8 mouse cellular contexts compared by ENCODE assay signal in the genomic region with DNA sequence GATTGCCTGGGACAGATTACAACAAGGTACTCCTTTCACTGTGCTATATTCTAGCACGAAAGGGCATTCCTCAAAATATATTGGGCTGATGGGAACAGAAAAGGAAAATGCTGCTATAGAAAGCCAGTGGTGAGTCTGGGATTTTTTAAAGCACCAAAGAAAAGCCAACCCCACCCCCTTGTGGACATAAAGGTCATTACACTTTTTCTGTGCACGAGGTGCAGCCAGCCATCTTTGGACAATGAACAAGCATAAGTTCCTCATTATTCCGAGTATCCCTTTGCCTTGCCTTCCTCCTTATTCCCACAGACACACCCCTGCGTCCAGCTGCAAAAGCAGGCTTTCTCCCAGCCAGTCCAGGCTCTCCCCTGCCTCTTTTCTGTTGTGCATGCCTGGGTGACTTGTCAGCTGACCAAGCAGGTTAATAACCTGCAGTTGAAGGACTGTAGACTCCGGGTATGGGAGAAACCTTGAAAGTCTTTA.
DNase-seq lines count a peak whose midpoint lies in the region; ATAC-seq and TF ChIP-seq lines count a peak whose summit lies in the region.

No protein-coding gene starts in this region.

- no peaks in the 10 kb centered on the region for H3K36me3 ChIP-seq in embryonic facial prominence, embryonic 13.5 days
- H3K36me3 ChIP-seq in heart, embryonic 11.5 days (ENCODE audit: control insufficient read depth, insufficient read depth, low read length) = no peaks in the 10 kb centered on the region
- no peaks in the 10 kb centered on the region for H3K36me3 ChIP-seq in kidney, embryonic 15.5 days
- no peaks in the 10 kb centered on the region for H3K36me3 ChIP-seq in limb, embryonic 14.5 days (ENCODE audit: control insufficient read depth, insufficient read depth, low read length)
- no peaks in the 10 kb centered on the region for H3K36me3 ChIP-seq in myocyte (ENCODE audit: control insufficient read depth, insufficient read depth)

- ATAC-seq in embryonic facial prominence, embryonic 13.5 days (ENCODE audit: insufficient number of reproducible peaks, insufficient read depth, low FRiP score, low TSS enrichment, low read depth) = no peak
- no peak; the same call in 1 of the 2 replicates for ATAC-seq in heart, embryonic 11.5 days (replicated peaks; ENCODE audit: insufficient number of reproducible peaks, low FRiP score, low TSS enrichment)
- peak; percentile 66 for ATAC-seq in kidney, embryonic 15.5 days (replicated peaks; ENCODE audit: low FRiP score)
- ATAC-seq in limb, embryonic 14.5 days (ENCODE audit: low FRiP score, low read depth) = peak; percentile 76

- H3ac ChIP-seq in myocyte (ENCODE audit: control insufficient read depth, insufficient read length) = no peak overlapping the region

- H3K4me3 ChIP-seq in embryonic facial prominence, embryonic 13.5 days = no peak overlapping the region
- H3K4me3 ChIP-seq in heart, embryonic 11.5 days (ENCODE audit: low read depth, low read length) = no peak overlapping the region
- no peak overlapping the region for H3K4me3 ChIP-seq in kidney, embryonic 15.5 days (replicated peaks)
- no peak overlapping the region for H3K4me3 ChIP-seq in limb, embryonic 14.5 days (replicated peaks; ENCODE audit: low read length)
- H3K4me3 ChIP-seq in myocyte = no peak overlapping the region

- H3K27me3 ChIP-seq in embryonic facial prominence, embryonic 13.5 days = no peaks in the 10 kb centered on the region
- H3K27me3 ChIP-seq in heart, embryonic 11.5 days (ENCODE audit: control insufficient read depth, insufficient read depth, low read length) = no peaks in the 10 kb centered on the region
- no peaks in the 10 kb centered on the region for H3K27me3 ChIP-seq in kidney, embryonic 15.5 days
- no peaks in the 10 kb centered on the region for H3K27me3 ChIP-seq in limb, embryonic 14.5 days (ENCODE audit: control insufficient read depth, insufficient read depth, low read length)
- H3K27me3 ChIP-seq in myocyte (ENCODE audit: control insufficient read depth, insufficient read depth, insufficient read length) = no peaks in the 10 kb centered on the region

- H3K4me1 ChIP-seq in embryonic facial prominence, embryonic 13.5 days = no peaks in the 10 kb centered on the region
- peaks cover 13% of the 10 kb centered on the region for H3K4me1 ChIP-seq in heart, embryonic 11.5 days (ENCODE audit: control insufficient read depth, insufficient read depth, low read length)
- peaks cover 9% of the 10 kb centered on the region for H3K4me1 ChIP-seq in kidney, embryonic 15.5 days
- no peaks in the 10 kb centered on the region for H3K4me1 ChIP-seq in limb, embryonic 14.5 days (ENCODE audit: control insufficient read depth, insufficient read depth, low read length)

- DNase-seq in 416B (ENCODE audit: low read depth) = peak; percentile 57
- DNase-seq in adrenal gland, postnatal 36 days = peak; percentile 57 to 77
- DNase-seq in limb, embryonic 14.5 days (ENCODE audit: low spot score) = peak; percentile 86
- peak; percentile 45 to 69 for DNase-seq in spleen, postnatal 4 days (ENCODE audit: low spot score in 2 of 2)

- H3K27ac ChIP-seq in embryonic facial prominence, embryonic 13.5 days = no peak overlapping the region
- H3K27ac ChIP-seq in heart, embryonic 11.5 days (ENCODE audit: low read depth, low read length) = no peak overlapping the region
- peak overlapping the region; percentile 45; the same call in 1 of the 2 replicates for H3K27ac ChIP-seq in kidney, embryonic 15.5 days
- no peak overlapping the region for H3K27ac ChIP-seq in limb, embryonic 14.5 days (replicated peaks; ENCODE audit: low read depth, low read length)

- H3K9ac ChIP-seq in embryonic facial prominence, embryonic 13.5 days = no peak overlapping the region
- peak overlapping the region; percentile 52; the same call in 1 of the 2 replicates for H3K9ac ChIP-seq in heart, embryonic 11.5 days (ENCODE audit: low read depth, low read length)
- H3K9ac ChIP-seq in kidney, embryonic 15.5 days = no peak overlapping the region
- no peak overlapping the region for H3K9ac ChIP-seq in limb, embryonic 14.5 days (ENCODE audit: low read depth, low read length, severe bottlenecking)

- peak overlapping the region; percentile 37 for H3K4me2 ChIP-seq in embryonic facial prominence, embryonic 13.5 days
- no peak overlapping the region; the same call in 1 of the 2 replicates for H3K4me2 ChIP-seq in heart, embryonic 11.5 days
- H3K4me2 ChIP-seq in kidney, embryonic 15.5 days = peak overlapping the region; percentile 36; the same call in 1 of the 2 replicates
- H3K4me2 ChIP-seq in limb, embryonic 14.5 days (replicated peaks; ENCODE audit: low read depth, low read length, severe bottlenecking) = peak overlapping the region; percentile 20; the same call in 1 of the 2 replicates
- peak overlapping the region; percentile 44 for H3K4me2 ChIP-seq in myocyte (ENCODE audit: low read depth)

- 15% methylated on average over 5 of the region's 5 CpGs for WGBS in embryonic facial prominence, embryonic 13.5 days
- WGBS in heart, embryonic 11.5 days (ENCODE audit: insufficient replicate concordance) = 20% methylated on average over 5 of the region's 5 CpGs
- WGBS in kidney, embryonic 15.5 days = 13% methylated on average over 5 of the region's 5 CpGs
- 12% methylated on average over 5 of the region's 5 CpGs for WGBS in limb, embryonic 14.5 days

- H3K9me3 ChIP-seq in embryonic facial prominence, embryonic 13.5 days = no peaks in the 10 kb centered on the region
- H3K9me3 ChIP-seq in heart, embryonic 11.5 days (replicated peaks; ENCODE audit: control insufficient read depth, low read length) = no peaks in the 10 kb centered on the region
- H3K9me3 ChIP-seq in kidney, embryonic 15.5 days (replicated peaks) = no peaks in the 10 kb centered on the region
- no peaks in the 10 kb centered on the region for H3K9me3 ChIP-seq in limb, embryonic 14.5 days (ENCODE audit: control insufficient read depth, low read length)

- no peak for TF ChIP-seq POLR2A in limb, embryonic 14.5 days (IDR thresholded peaks at IDR 0.05; ENCODE audit: borderline replicate concordance, extremely low read depth, insufficient read depth, insufficient read length)
- no peak for TF ChIP-seq POLR2A in myocyte (IDR thresholded peaks at IDR 0.05; ENCODE audit: insufficient read length, low read depth)

- H3K79me2 ChIP-seq in myocyte (ENCODE audit: control insufficient read depth, insufficient read depth) = no peaks in the 10 kb centered on the region

TF ChIP-seq in myocyte, 11 proteins besides CTCF, POLR2A, EP300 and RAD21:
- TF ChIP-seq USF1 (IDR thresholded peaks at IDR 0.05; ENCODE audit: low read depth) (peak; percentile 16), TCF12 (IDR thresholded peaks at IDR 0.05; ENCODE audit: insufficient read depth, poor library complexity, severe bottlenecking) (no peak)

Comparison
In these comparisons a context has a peak if more than half of its experiments do, and no peak if none do; other contexts are left out.
1. ATAC-seq: peak in kidney, embryonic 15.5 days (single experiment) and limb, embryonic 14.5 days (single experiment); none in embryonic facial prominence, embryonic 13.5 days (single experiment) and heart, embryonic 11.5 days (single experiment).
2. Peak in every context shown above with its lines, with median percentiles within 50 percentile points of each other: DNase-seq.